Mouse (Mus musculus) thymus, adult 2 months (tissue): ENCODE results near the gene Clock. TPM values are rescaled to one million over a fixed set of nuclear protein-coding genes. Genes with fewer than 3 reads are reported as not detected.

Experiments
- DNase-seq: peaks from one replicate; pipeline ENCODE4 v3.0.0; 2021
- H3K27ac ChIP-seq: fragments of 200-500 bp; 2 replicates; pipeline ENCODE4 v1.5.1; 2012; ENCODE audit warnings: low read length, control low read depth; ENCODE audit not compliant: control insufficient read depth, insufficient read depth
- H3K27me3 ChIP-seq: fragments of 200-500 bp; 2 replicates; pipeline ENCODE4 v1.6.1; 2012; ENCODE audit warnings: mild to moderate bottlenecking, low read length, moderate library complexity, mixed read lengths; ENCODE audit not compliant: control insufficient read depth, insufficient read depth
- H3K36me3 ChIP-seq: fragments of 200-500 bp; 2 replicates; pipeline ENCODE4 v1.6.1; 2012; ENCODE audit warnings: mild to moderate bottlenecking, low read length, moderate library complexity; ENCODE audit not compliant: control insufficient read depth, insufficient read depth
- H3K4me1 ChIP-seq: fragments of 200-500 bp; replicated peaks from 2 replicates; pipeline ENCODE4 v1.6.1; 2012; ENCODE audit warnings: low read length; ENCODE audit not compliant: control insufficient read depth, insufficient read depth
- H3K4me3 ChIP-seq: fragments of 200-500 bp; 2 replicates; pipeline ENCODE4 v1.5.1; 2012; ENCODE audit warnings: mild to moderate bottlenecking, low read length, control low read depth, moderate library complexity; ENCODE audit not compliant: control insufficient read depth, insufficient read depth
- CTCF ChIP-seq: fragments of 200-500 bp; IDR thresholded peaks from 2 replicates; pipeline ENCODE4 v1.5.1; 2012; ENCODE audit warnings: mild to moderate bottlenecking, control low read depth, low read length, moderate library complexity, borderline replicate concordance; ENCODE audit not compliant: control insufficient read depth, poor library complexity, insufficient read depth; ENCODE audit errors: extremely low read depth
- POLR2A ChIP-seq: fragments of 200-500 bp; IDR thresholded peaks from 2 replicates; pipeline ENCODE4 v1.6.1; 2012; ENCODE audit warnings: mild to moderate bottlenecking, low read length, control low read depth, moderate library complexity; ENCODE audit not compliant: control insufficient read depth, poor library complexity, insufficient read depth; ENCODE audit errors: extremely low read depth
- WGBS: fragments of 180-500 bp; shearing (Covaris S2); methylation state at CpG from one replicate; pipeline ENCODE4 v1.1.7; 2018; 5-methylcytosine and 5-hydroxymethylcytosine counted together
- polyA plus RNA-seq: library from polyadenylated mRNA; depleted of rRNA; stranded (reverse); fragments of >200 nt; gene quantifications from 2 replicates; pipeline ENCODE4 v1.2.3, GENCODE M21; 2012; rRNA removed

Clock gene
- polyA plus RNA-seq = 7.7 and 8.4 TPM in 2 replicates

DNA sequence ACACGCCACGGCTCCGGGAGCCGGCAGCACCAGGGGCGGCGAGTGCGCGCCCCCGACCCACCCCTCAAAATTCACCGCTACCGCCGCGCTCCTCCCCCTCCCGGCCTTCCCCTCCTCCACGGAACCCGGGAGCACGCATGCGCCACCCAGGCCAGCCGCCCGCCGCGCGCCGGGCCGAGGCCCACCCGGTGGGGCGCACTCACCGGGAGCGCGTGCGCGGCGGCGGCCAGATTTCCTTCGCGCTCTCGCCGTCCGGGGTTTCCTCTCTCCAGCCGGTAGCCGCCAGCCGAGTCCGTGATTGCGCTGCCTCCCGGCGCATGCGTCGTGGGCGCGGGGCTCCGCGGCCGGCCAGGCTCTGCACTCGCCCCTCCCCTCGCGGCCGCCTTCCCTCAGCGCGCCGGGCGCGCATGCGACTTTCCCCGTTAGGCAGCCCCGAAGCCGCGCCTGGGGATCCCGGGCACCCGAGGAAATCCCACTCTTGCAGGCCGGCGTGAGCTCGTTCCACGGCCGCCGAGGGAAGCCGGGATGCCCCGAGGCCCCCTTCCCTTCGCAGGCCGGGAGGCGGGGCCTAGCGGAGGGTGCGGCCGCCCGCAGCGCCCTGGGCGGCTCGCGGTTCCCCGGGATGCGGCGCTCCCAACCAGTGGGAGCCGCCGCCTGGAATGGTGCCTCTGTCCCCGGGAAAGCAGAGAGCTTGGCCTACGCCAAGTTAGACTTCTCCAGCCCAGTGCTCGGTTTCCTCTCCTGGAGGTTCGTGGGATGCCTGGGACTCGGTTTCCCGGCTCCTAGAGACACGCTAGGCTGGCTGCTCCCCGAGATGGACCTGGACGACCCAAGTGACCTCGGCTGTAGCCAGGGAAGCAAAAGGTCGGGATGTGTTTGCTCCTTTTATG is at the start of gene Clock:
Gene Clock, minus strand, starts transcription at position 341 of the 890 bp plus-strand sequence.
- Histone ChIP-seq H3K27me3 (peaks cover 6% of the 10 kb centered on the region; the same call in 1 of the 2 replicates), H3K4me1 (peaks cover 6% of the 10 kb centered on the region), H3K4me3 (peak within 1 kb of the TSS; percentile 71), H3K27ac (no peak within 1 kb of the TSS), H3K36me3 (no peaks in the 10 kb centered on the region)
- under 1% methylated on average over 104 of the region's 104 CpGs for WGBS
- TF ChIP-seq POLR2A (no peak), CTCF (peak; percentile 47; the same call in 1 of the 2 replicates)
- DNase-seq = peak; percentile 83

DNA sequence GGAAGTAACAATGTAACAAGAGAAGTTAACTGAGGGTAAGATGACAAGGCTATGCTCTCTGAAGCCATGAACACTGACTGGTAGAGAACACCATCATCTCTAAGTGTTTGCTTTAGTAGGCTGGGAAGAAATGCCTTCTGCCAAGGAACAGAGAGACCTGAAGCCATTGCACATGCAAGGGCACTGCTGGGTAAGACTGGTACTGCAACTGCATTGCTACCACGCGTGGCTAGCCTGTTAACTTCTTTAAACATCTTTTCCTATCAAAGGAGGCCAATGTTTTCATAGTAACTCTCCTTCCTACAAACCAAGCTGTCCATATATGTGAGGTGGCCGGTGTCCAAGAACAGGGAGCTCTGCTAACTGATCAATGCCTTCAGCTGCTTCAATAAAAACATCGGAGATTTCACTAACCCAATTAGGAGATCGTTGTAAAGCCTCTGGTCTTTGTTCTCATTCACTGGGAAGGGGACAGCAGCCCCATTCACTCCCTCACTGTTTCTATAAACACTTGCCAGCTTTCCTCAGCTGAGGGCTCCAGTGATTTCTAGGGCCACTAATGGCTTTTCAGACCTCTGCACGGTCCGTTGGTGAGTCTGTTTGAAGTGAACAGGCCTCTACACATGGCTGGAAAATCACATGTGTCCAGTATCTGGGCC is 47.5 kb upstream of the Clock start:
- no peaks in the 10 kb centered on the region for H3K27me3 ChIP-seq
- no peak overlapping the region for H3K4me3 ChIP-seq
- no peak for DNase-seq
- no peaks in the 10 kb centered on the region for H3K36me3 ChIP-seq
- WGBS = 75% methylated on average over 7 of the region's 7 CpGs
- H3K27ac ChIP-seq = no peak overlapping the region
- no peak for TF ChIP-seq POLR2A
- no peak for TF ChIP-seq CTCF
- no peaks in the 10 kb centered on the region for H3K4me1 ChIP-seq

DNA sequence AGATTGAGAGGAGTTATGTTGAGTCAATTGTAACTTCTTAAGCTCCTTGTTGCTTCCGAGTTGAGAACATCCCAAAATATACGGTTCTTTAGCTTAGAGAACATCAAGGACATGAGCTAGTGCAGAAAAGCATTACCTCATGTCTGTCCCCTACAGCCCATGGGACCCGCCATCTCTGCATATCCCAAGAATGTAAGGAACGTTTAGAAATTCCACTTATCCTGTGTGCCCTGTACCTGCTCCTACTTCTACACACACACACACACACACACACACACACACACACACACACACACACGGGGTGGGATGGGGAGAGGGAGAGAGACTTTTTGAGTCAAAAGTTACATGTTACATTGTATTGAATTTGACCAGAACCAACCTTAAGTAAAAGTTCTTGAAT is 46.9 kb upstream of the Clock start:
- H3K27me3 ChIP-seq = no peaks in the 10 kb centered on the region
- no peak for DNase-seq
- TF ChIP-seq POLR2A (no peak), CTCF (no peak)
- no peak overlapping the region for H3K27ac ChIP-seq
- H3K4me1 ChIP-seq = no peaks in the 10 kb centered on the region
- no peak overlapping the region for H3K4me3 ChIP-seq
- no peaks in the 10 kb centered on the region for H3K36me3 ChIP-seq
- 91% methylated on average over 5 of the region's 5 CpGs for WGBS

DNA sequence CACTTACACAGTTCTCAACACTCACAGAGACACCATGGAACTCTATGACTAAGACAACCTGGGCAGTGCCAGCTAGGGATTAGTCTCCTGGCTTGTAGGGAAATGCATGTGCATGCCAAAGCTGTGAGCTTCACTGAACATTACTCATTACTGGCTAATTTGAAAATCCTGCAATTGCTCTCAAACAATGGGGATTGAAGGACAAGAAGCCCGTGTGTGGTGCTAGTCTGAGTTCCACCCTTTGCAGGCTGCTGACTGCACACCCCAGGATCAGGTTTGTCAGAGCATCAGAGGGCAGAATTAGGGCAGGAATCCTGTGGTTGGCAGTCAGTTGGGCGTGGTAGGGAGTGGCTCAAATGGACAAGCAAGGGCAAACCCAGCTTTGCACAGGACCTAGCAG is 41.5 kb upstream of the Clock start:
- Histone ChIP-seq H3K36me3 (no peaks in the 10 kb centered on the region), H3K4me1 (no peaks in the 10 kb centered on the region), H3K4me3 (no peak overlapping the region), H3K27ac (no peak overlapping the region), H3K27me3 (no peaks in the 10 kb centered on the region)
- no peak for TF ChIP-seq POLR2A
- no peak for TF ChIP-seq CTCF
- WGBS = 82% methylated on average over 2 of the region's 2 CpGs
- DNase-seq = no peak

DNA sequence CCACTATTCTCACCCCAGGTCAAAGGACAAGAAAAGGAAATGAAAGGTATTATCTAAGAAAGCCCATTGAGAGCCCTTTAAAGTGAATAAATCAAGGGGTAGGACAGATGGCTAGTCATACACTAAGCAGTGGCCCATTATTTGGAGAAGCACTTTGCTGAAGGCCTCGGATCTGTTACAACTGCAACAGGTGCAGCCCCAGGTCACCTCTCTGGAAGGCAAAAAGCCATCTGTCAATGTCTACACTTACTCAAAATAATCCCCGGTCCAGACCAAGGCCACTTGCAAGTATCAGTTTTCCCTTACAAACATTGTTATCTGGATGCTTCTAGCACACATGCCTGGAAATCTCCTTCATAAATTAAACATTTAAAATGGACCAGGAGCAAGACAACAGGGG is 36.3 kb upstream of the Clock start:
- no peak for DNase-seq
- no peak overlapping the region for H3K4me3 ChIP-seq
- H3K27me3 ChIP-seq = no peaks in the 10 kb centered on the region; the same call in 1 of the 2 replicates
- H3K4me1 ChIP-seq = no peaks in the 10 kb centered on the region
- no peak overlapping the region for H3K27ac ChIP-seq
- no peak for TF ChIP-seq POLR2A
- TF ChIP-seq CTCF = no peak
- H3K36me3 ChIP-seq = no peaks in the 10 kb centered on the region
- 92% methylated on average over 2 of the region's 2 CpGs for WGBS

DNA sequence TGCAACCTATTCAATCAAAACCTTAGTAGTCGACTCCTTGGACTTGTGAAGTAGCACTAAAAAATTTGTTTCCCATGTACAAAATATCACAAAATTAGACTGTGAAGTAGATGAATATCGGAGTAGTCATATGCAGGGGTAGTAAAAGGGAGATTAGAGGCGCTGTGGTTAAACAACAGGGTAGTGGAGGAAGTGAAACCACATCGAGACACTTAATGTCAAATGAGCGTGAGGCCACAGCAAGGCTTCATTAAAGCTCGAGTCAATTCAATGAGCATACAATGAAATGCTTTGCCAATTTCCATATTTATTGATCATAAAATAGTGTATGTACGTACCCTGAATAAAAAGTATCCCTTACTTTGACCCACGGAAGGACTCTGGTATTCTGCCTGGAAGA is 32.5 kb upstream of the Clock start:
- TF ChIP-seq CTCF (no peak), POLR2A (no peak)
- no peak for DNase-seq

DNA sequence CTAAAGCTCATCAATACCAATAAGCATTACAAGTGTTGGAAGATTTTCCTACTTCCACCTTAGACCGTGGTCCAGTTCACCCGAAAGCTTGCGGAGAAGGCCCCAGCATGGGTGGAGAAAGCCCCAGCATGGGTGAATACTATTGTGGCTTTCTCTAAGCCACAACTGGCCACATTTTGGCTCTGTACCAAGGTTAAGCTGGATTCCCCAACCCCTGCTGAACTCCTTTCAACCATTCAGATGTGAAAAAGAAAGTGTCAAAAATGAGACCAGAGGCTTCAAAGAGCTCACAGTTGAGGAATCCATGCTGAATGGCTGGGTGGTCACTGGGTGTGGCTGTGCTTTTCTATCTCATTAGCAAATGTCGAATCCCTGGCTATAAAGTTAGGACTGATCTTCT is 29.2 kb upstream of the Clock start:
- Histone ChIP-seq H3K4me3 (no peak overlapping the region), H3K4me1 (no peaks in the 10 kb centered on the region), H3K27ac (no peak overlapping the region), H3K36me3 (no peaks in the 10 kb centered on the region), H3K27me3 (no peaks in the 10 kb centered on the region)
- 17% methylated on average over 4 of the region's 4 CpGs for WGBS
- no peak for DNase-seq
- TF ChIP-seq CTCF (no peak), POLR2A (no peak)

More for the DNA sequence above, 32.5 kb upstream of the Clock start:
- Histone ChIP-seq H3K4me3 (no peak overlapping the region), H3K27me3 (no peaks in the 10 kb centered on the region; the same call in 1 of the 2 replicates), H3K4me1 (no peaks in the 10 kb centered on the region), H3K27ac (no peak overlapping the region), H3K36me3 (no peaks in the 10 kb centered on the region)
- 20% methylated on average over 8 of the region's 8 CpGs for WGBS
